Mouse (Mus musculus) skeletal muscle tissue, adult 2 months (tissue): Measurements from ENCODE around the gene Gm9602.
"Not testable (repeated sequence)": the region's sequence is repeated elsewhere in the genome, so short reads cannot be mapped to it uniquely, and the experiment has no call there.

Experiments used
- DNase-seq: peaks from one replicate; pipeline ENCODE4 v3.0.0-alpha.2; 2012; ENCODE audit warnings: low read depth, low spot score

Gm9602 gene

DNA sequence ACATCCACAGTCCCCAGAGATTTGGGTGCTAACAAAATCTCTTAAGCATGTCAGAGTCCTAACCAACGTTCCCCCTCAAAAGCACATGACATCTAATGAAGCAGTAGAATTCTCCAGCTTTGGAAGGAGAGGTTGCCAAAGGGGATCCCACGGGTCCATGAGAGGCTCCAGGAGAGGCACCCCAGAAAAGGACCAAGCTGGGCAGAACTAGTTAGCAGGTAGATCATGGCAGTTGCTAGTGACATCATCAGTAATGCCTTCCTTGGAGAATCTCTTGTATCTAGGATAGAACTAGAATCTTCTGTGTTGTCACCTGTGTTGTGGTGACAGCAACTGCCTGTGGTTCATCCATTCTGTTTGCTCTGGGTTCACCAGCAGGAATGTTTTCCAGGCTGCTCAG, at the start of gene Gm9602:
Gm9602 (plus strand) TSS at position 301 of the 400 bp plus-strand sequence.
- not testable (repeated sequence) for DNase-seq

DNA sequence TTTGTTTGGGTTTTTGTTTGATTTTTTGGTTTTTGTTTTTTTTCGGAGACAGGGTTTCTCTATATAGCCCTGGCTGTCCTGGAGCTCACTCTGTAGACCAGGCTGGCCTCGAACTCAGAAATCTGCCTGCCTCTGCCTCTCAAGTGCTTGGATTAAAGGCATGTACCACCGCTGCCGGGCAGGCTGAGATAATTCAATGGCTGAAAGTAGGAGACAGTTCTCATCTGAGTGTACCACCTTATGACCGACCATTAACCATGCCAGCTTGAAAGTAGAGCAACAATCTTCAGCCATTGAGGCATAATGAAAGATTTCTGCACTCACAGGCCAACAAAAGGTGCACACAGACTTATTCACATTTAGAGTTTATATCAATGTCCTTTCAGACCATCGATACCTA, 30.3 kb downstream of the Gm9602 start:
- not testable (repeated sequence) for DNase-seq

DNA sequence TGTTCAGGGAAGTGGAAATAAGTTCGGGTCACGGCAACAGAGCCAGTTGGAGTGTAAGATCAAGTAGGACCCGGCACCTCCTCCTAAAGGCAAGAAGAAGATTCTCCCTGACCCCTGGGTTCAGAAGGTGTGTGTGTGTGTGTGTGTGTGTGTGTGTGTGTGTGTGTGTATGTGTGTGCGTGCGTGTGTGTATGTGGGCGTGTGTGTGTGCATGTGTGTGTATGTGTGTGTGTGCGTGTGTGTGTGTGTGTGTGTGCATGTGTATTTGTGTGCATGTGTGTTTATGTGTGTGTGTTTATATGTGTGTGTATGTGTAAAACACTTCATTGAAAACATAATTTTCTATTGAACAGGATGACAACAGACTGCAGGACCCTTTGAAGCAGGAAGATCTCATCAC, 45.8 kb downstream of the Gm9602 start:
- not testable (repeated sequence) for DNase-seq
